Mouse (Mus musculus): ENCODE data around the gene Pdxp. TPM values are rescaled to one million over a fixed set of nuclear protein-coding genes. Genes with fewer than 3 reads are reported as not detected.

The Pdxp gene
- polyA plus RNA-seq, 1 experiment, result 226 TPM

DNA sequence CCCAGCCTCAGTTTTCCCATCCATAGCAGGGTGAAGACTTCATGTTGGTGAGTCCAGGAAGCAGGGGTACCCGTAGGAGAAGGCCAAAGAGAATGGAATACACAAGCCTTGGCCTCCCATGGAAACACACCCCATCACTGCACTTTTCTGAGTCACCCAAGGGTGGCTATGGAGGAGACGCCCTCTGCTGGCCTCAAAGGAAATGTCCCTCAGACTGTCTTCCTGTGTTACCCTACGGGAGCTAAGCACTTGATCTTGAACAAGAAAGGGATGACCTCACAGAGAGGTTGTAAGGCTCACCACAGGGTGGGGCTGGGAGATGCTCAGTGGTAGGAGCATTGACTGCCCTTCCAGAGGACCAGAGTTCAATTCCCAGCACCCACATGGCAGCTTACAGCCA lies 17.9 kb downstream of the Pdxp start:
- TF ChIP-seq CTCF (IDR thresholded peaks at IDR 0.05; ENCODE audit: extremely low read depth, insufficient read depth, low read length), result peak; percentile 58
- TF ChIP-seq POLR2A (IDR thresholded peaks at IDR 0.05; ENCODE audit: extremely low read depth, insufficient read depth, low read length), result no peak
- Histone ChIP-seq H3K4me1 (ENCODE audit: control insufficient read depth, insufficient read depth, low read length) (peaks cover 6% of the 10 kb centered on the region), H3K27ac (ENCODE audit: insufficient read depth, low read length) (no peak overlapping the region), H3K4me3 (ENCODE audit: insufficient read depth, low read length) (no peak overlapping the region)

DNA sequence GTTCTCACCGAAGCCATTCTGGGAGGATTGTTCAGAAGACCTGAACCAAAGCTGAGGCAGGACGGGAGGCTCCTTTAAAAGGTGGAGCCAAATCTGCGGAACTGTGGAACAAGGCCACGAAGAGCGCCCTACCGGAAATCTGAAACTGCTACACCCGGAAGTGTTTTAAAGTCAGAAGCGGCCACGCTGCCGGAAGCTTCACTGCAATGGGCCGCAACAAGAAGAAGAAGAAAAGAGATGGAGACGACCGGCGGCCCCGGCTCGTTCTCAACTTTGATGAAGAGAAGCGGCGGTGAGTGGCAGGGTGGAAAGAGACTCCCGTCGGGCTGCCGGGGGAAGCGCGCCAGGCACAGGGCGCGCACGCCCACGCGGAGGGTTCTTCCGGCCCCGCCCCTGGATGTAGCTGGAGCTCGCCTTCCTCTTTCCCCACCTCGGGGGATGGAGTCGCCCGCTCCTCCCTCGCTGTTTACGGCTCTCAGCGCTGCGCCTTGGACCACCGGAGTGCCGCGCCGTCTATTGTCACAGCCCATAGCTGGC lies 21.1 kb downstream of the Pdxp start, which contains the start of gene Nol12:
Nol12 (plus strand) TSS at position 150 of the 537 bp plus-strand sequence.
- H3K4me1 ChIP-seq (ENCODE audit: control insufficient read depth, insufficient read depth, low read length), result peaks cover 1% of the 10 kb centered on the region; the same call in 1 of the 2 replicates
- H3K4me3 ChIP-seq (ENCODE audit: insufficient read depth, low read length), result peak within 1 kb of the TSS; percentile 76
- TF ChIP-seq CTCF (IDR thresholded peaks at IDR 0.05; ENCODE audit: extremely low read depth, insufficient read depth, low read length), result no peak
- TF ChIP-seq POLR2A (IDR thresholded peaks at IDR 0.05; ENCODE audit: extremely low read depth, insufficient read depth, low read length), result peak; percentile 61; the same call in 1 of the 2 replicates

DNA sequence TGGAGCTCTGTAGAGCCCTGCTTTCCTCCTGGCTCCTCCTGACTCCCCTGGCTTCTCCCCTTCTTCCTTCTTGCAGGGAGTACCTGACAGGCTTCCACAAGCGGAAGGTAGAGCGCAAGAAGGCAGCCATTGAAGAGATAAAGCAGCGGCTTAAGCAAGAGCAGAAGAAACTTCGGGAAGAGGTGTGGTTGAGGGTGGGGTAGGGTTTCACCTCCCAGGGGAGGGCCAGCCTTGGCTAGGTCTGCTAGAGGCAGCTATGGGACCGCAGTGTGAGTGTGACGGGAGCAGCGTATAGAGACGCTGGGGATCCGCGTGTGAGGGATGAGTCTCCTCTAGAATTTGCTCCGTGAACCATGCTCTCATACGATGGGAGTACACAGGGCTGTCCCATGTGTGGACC lies 22.7 kb downstream of the Pdxp start:
- Histone ChIP-seq H3K4me3 (ENCODE audit: insufficient read depth, low read length) (peak overlapping the region; percentile 76; the same call in 1 of the 2 replicates), H3K4me1 (ENCODE audit: control insufficient read depth, insufficient read depth, low read length) (peaks cover 1% of the 10 kb centered on the region; the same call in 1 of the 2 replicates), H3K27ac (ENCODE audit: insufficient read depth, low read length) (no peak overlapping the region)
- TF ChIP-seq CTCF (IDR thresholded peaks at IDR 0.05; ENCODE audit: extremely low read depth, insufficient read depth, low read length), result no peak
- no peak for TF ChIP-seq POLR2A (IDR thresholded peaks at IDR 0.05; ENCODE audit: extremely low read depth, insufficient read depth, low read length)

More for the DNA sequence above, 21.1 kb downstream of the Pdxp start, which contains the start of gene Nol12:
- peak within 1 kb of the TSS; percentile 26; the same call in 1 of the 2 replicates for H3K27ac ChIP-seq (ENCODE audit: insufficient read depth, low read length)

DNA sequence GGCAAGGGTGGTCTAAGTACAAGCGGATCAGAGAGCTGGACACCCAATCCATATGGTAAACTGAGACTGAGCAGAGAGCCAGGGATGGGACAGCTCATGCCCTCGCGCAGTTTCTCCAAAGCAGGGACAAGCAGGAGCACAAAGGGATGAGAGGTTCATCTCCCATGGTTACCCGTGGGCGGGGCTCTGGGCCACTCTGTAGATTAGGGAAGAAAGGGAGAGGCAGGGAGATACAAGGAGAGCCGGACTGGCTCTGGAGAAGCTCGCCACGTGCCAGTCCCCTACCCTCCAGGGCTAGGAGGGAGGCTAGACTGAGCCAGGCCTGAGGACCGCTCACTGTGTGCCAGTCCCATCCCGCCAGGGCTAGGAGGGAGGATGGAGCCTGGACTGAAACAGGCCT lies 23.6 kb downstream of the Pdxp start:
- Histone ChIP-seq H3K27ac (ENCODE audit: insufficient read depth, low read length) (no peak overlapping the region), H3K4me1 (ENCODE audit: control insufficient read depth, insufficient read depth, low read length) (peaks cover 1% of the 10 kb centered on the region; the same call in 1 of the 2 replicates), H3K4me3 (ENCODE audit: insufficient read depth, low read length) (no peak overlapping the region)
- TF ChIP-seq CTCF (IDR thresholded peaks at IDR 0.05; ENCODE audit: extremely low read depth, insufficient read depth, low read length), result no peak
- TF ChIP-seq POLR2A (IDR thresholded peaks at IDR 0.05; ENCODE audit: extremely low read depth, insufficient read depth, low read length), result no peak

DNA sequence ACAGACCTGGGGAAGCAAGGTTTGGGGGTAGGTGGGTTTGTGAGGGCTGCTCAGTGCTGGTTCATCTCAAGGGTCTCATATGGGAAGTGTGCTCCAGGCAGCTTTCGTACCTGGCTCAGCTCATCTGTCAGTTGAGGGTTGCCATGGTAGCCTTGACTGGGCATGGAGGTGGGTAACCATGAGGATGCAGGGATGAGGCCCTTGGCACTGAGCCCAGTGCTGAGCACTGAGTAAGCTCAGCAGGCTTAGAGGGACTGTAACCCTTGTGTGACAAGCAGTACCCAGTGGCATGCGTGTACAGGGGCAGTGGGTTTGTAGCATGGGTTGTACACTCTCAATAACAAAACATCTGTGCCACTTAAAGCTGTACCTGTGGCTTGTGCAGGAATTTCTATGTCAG lies 24.2 kb downstream of the Pdxp start:
- H3K4me1 ChIP-seq (ENCODE audit: control insufficient read depth, insufficient read depth, low read length), result peaks cover 1% of the 10 kb centered on the region; the same call in 1 of the 2 replicates
- TF ChIP-seq POLR2A (IDR thresholded peaks at IDR 0.05; ENCODE audit: extremely low read depth, insufficient read depth, low read length), result no peak
- H3K27ac ChIP-seq (ENCODE audit: insufficient read depth, low read length), result no peak overlapping the region
- no peak overlapping the region for H3K4me3 ChIP-seq (ENCODE audit: insufficient read depth, low read length)

DNA sequence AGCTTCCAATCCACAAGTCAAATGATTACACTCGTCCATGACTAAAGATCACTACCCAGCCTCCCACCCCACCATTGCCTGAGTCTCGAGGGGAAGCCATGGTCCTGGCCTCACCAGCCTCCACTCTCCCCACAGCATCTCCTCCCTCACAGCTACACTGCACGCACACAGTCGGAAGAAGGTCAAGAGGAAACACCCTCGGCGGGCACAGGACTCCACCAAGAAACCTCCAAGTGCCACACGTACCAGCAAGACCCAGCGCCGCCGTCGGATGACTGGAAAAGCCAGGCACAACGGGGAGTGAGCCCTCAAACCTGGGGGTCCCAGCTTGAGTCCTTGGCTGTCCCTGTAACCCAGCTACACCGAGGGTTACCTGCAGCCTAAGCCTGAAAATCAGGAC lies 26.6 kb downstream of the Pdxp start:
- Histone ChIP-seq H3K27ac (ENCODE audit: insufficient read depth, low read length) (no peak overlapping the region), H3K4me3 (ENCODE audit: insufficient read depth, low read length) (no peak overlapping the region), H3K4me1 (ENCODE audit: control insufficient read depth, insufficient read depth, low read length) (peaks cover 1% of the 10 kb centered on the region; the same call in 1 of the 2 replicates)
- TF ChIP-seq POLR2A (IDR thresholded peaks at IDR 0.05; ENCODE audit: extremely low read depth, insufficient read depth, low read length), result no peak
- no peak for TF ChIP-seq CTCF (IDR thresholded peaks at IDR 0.05; ENCODE audit: extremely low read depth, insufficient read depth, low read length)

DNA sequence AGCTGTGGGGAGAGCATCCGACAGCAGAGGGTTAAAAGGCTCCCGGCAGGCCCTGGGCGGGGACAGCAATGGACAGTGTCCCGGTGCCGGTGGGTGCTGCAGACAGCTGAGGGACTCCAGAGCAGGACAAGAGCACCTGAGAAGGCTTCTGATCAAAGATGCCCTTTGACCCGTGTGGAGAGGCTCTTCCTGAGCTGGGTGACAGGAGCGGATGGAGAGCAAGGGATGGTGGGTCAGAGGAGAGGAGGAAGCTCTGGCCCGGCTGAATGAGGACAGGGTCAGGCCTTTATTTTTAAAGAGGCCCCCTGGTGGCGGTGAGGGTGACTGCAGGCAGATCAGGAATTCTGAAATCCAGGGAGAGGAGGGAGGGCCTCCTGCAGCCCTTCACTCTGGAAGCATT lies 28.9 kb downstream of the Pdxp start:
- Histone ChIP-seq H3K4me1 (ENCODE audit: control insufficient read depth, insufficient read depth, low read length) (no peaks in the 10 kb centered on the region), H3K27ac (ENCODE audit: insufficient read depth, low read length) (no peak overlapping the region), H3K4me3 (ENCODE audit: insufficient read depth, low read length) (no peak overlapping the region)
- TF ChIP-seq POLR2A (IDR thresholded peaks at IDR 0.05; ENCODE audit: extremely low read depth, insufficient read depth, low read length) (no peak), CTCF (IDR thresholded peaks at IDR 0.05; ENCODE audit: extremely low read depth, insufficient read depth, low read length) (peak; percentile 59)

DNA sequence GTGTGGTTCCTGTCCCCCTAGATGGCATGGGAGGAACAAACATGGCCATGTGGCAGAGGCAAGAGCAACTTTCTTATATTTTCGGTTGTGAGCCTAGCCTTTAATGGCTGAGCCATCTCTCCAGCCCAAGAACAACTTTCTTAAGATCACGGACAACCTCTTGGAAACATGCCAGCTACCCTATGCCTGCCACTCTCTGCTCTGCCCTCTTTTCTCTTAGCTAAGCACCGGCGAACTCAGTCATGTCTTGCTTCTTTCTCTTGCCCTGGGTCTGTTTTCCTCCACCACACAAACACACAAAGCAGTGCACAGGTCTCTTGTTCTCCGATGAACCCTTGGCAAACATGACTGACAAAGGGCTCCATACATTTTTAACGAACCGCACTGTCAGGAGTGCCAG lies 32.5 kb downstream of the Pdxp start:
- H3K4me1 ChIP-seq (ENCODE audit: control insufficient read depth, insufficient read depth, low read length), result no peaks in the 10 kb centered on the region
- H3K4me3 ChIP-seq (ENCODE audit: insufficient read depth, low read length), result no peak overlapping the region
- no peak overlapping the region for H3K27ac ChIP-seq (ENCODE audit: insufficient read depth, low read length)
- TF ChIP-seq POLR2A (IDR thresholded peaks at IDR 0.05; ENCODE audit: extremely low read depth, insufficient read depth, low read length) (no peak), CTCF (IDR thresholded peaks at IDR 0.05; ENCODE audit: extremely low read depth, insufficient read depth, low read length) (no peak)

DNA sequence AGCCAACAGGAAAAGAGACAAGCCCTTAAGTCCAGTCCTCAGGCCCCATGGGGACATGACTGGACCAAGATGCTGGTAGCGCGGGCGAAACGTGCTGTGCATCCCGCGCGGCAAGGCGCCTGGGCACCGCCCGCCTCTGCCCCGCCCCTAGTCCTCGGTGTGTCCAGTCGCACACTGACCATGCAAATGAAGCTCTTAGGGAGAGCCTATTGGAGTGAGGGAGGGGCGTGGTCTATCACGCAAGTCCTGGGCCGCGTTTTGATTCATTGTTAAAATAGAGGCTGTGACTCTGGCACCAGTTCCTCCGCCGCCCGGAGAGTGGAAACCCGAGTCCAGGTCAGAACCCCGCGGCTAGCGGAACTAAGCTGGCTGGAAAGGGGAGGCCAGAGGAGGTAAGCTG lies 33.9 kb downstream of the Pdxp start, which contains the start of gene Triobp:
Triobp (plus strand) TSS at position 68 of the 400 bp plus-strand sequence.
- H3K4me3 ChIP-seq (ENCODE audit: insufficient read depth, low read length), result peak within 1 kb of the TSS; percentile 20
- no peak for TF ChIP-seq CTCF (IDR thresholded peaks at IDR 0.05; ENCODE audit: extremely low read depth, insufficient read depth, low read length)
- 0 out of 2 replicates have a peak, but pooled peaks have one; percentile 13 for TF ChIP-seq POLR2A (IDR thresholded peaks at IDR 0.05; ENCODE audit: extremely low read depth, insufficient read depth, low read length)
- H3K27ac ChIP-seq (ENCODE audit: insufficient read depth, low read length), result no peak within 1 kb of the TSS
- no peaks in the 10 kb centered on the region for H3K4me1 ChIP-seq (ENCODE audit: control insufficient read depth, insufficient read depth, low read length)

DNA sequence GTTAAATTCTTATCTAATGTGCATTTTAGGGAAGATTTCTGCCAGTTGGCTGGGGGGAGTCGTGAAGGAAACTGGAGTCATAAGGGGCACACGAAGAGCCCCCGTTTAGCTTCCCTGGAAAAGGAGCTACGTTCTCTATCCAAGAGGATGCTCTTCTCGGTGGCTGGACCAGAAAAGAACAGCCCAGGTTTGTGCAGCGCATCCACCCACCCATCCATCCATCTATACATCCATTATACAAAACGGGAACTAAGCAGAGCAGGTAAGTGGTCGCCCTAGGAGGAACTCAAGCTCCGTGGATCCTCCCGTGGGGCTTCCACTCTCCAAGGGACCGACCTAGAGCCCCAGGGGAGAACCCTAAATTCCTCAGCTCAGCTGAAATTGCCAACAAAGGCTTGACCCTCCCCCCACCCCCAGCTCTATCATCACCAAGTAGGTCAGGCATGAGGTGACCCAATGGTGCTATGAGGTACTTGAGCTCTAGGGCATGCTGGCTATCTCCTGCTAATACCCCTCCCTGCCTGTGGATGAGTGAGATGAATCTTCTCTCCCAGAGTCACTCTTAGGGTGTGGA lies 34.5 kb downstream of the Pdxp start:
- TF ChIP-seq CTCF (IDR thresholded peaks at IDR 0.05; ENCODE audit: extremely low read depth, insufficient read depth, low read length) (no peak), POLR2A (IDR thresholded peaks at IDR 0.05; ENCODE audit: extremely low read depth, insufficient read depth, low read length) (no peak)
- H3K4me1 ChIP-seq (ENCODE audit: control insufficient read depth, insufficient read depth, low read length), result no peaks in the 10 kb centered on the region

More for the DNA sequence above, 34.5 kb downstream of the Pdxp start:
- Histone ChIP-seq H3K27ac (ENCODE audit: insufficient read depth, low read length) (no peak overlapping the region), H3K4me3 (ENCODE audit: insufficient read depth, low read length) (peak overlapping the region; percentile 20)

Data from cortical plate, adult 2 months (tissue).